15 mouse cellular contexts compared by ENCODE assay signal in the genomic region with DNA sequence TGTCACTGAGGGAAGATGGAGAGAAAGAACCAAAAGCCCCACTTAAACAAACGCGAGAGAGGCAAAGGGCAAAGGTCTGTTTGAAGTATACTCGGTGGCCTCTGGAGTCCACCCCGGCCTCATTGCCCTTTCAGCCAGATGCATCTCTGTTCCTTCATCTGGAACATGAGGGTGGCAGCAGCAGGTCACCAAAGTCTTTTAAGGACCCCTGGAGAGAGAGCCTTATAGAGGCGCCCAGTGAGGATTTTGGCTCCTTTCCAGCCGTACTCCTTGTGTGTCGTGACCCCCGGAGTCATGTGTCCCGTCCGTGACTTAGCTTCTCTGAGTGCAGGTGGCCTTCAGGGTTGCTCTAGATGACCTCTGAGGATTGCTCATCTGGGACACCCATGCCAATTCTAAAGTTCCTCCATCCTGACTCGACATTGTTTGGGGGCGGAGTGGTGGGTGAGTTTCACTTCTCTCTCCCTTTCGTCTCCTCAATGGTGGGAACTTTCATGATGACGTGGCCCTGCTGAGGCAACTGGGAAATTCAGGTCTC. TPM values are rescaled to one million over a fixed set of nuclear protein-coding genes. Genes with fewer than 3 reads are reported as not detected.
DNase-seq lines count a peak whose midpoint lies in the region; ATAC-seq and TF ChIP-seq lines count a peak whose summit lies in the region.
"Had no signal": no experiment of that assay in that cellular context is flagged by ENCODE, and none has a peak within 500 bp of the region (broad histone marks: within the 10 kb centered on the region; RNA-seq: fewer than 3 reads in every experiment).

No protein-coding gene starts in this region.

- H3K4me1 ChIP-seq in kidney, postnatal 0 days (replicated peaks; ENCODE audit: insufficient read depth, low read length), result no peaks in the 10 kb centered on the region
- H3K4me1 ChIP-seq: midbrain, embryonic 12.5 days; neural tube, embryonic 13.5 days had no signal

- DNase-seq in heart, adult 18-20 months, result peak; percentile 22 to 59
- DNase-seq in heart, postnatal 25 days (ENCODE audit: low spot score), result no peak
- peak; percentile 41 to 49 for DNase-seq in spleen, postnatal 36 days (ENCODE audit: low spot score in 2 of 2)
- DNase-seq in spleen, postnatal 14 days (ENCODE audit: low spot score in 2 of 2), result no peak
- DNase-seq in kidney, postnatal 0 days (ENCODE audit: low spot score), result no peak
- no peak for DNase-seq in gastrocnemius, adult 2 months
- DNase-seq in left cerebral cortex, postnatal 14 days (ENCODE audit: low spot score in 2 of 2), result no peak
- DNase-seq: cerebellum, adult 11-12 months; gastrocnemius, postnatal 36 days; retina, postnatal 1 day; thymus, postnatal 14 days had no signal

- intact Hi-C loops in heart, postnatal 25 days (cut with DNase I), result no loop called here
- intact Hi-C loops in gastrocnemius, adult 2 months (cut with DNase I), result loop anchor here (5.0 kb wide), 1 partner anchor 103 kb away; no protein-coding TSS in a partner anchor
- intact Hi-C loops in left cerebral cortex, postnatal 14 days (cut with DNase I), result no loop called here

- no peaks in the 10 kb centered on the region for H3K36me3 ChIP-seq in kidney, postnatal 0 days (ENCODE audit: insufficient read depth, low read length)
- H3K36me3 ChIP-seq: midbrain, embryonic 12.5 days; neural tube, embryonic 13.5 days had no signal

- H3K9ac ChIP-seq in kidney, postnatal 0 days (ENCODE audit: low read depth, low read length), result no peak overlapping the region
- H3K9ac ChIP-seq: midbrain, embryonic 12.5 days; neural tube, embryonic 13.5 days had no signal

- no peaks in the 10 kb centered on the region for H3K27me3 ChIP-seq in kidney, postnatal 0 days (ENCODE audit: insufficient read depth, low read length)
- H3K27me3 ChIP-seq: midbrain, embryonic 12.5 days; neural tube, embryonic 13.5 days had no signal

- ATAC-seq in kidney, postnatal 0 days (replicated peaks; ENCODE audit: low FRiP score, low read depth), result peak; percentile 67
- no peak for ATAC-seq in cerebellum, adult (ENCODE audit: insufficient number of reproducible peaks, low FRiP score, low TSS enrichment)

- H3K4me2 ChIP-seq in kidney, postnatal 0 days (ENCODE audit: low read length), result no peak overlapping the region
- H3K4me2 ChIP-seq: midbrain, embryonic 12.5 days; neural tube, embryonic 13.5 days had no signal

- no peaks in the 10 kb centered on the region for H3K9me3 ChIP-seq in kidney, postnatal 0 days (replicated peaks; ENCODE audit: low read length)
- H3K9me3 ChIP-seq: midbrain, embryonic 12.5 days; neural tube, embryonic 13.5 days had no signal

- peak overlapping the region; percentile 55; the same call in 1 of the 2 replicates for H3K27ac ChIP-seq in kidney, postnatal 0 days
- no peak overlapping the region for H3K27ac ChIP-seq in gastrocnemius, adult 2 months
- H3K27ac ChIP-seq: midbrain, embryonic 12.5 days; neural tube, embryonic 13.5 days had no signal

- 39% methylated on average over 14 of the region's 14 CpGs for WGBS in kidney, postnatal 0 days

- no peak for TF ChIP-seq CTCF in kidney, postnatal 0 days (IDR thresholded peaks at IDR 0.05; ENCODE audit: low read depth)
- TF ChIP-seq CTCF in gastrocnemius, adult 2 months (IDR thresholded peaks at IDR 0.05), result no peak

- no peak overlapping the region for H3K4me3 ChIP-seq in kidney, postnatal 0 days (replicated peaks; ENCODE audit: low read depth, low read length)
- H3K4me3 ChIP-seq in gastrocnemius, adult 2 months, result no peak overlapping the region
- H3K4me3 ChIP-seq: midbrain, embryonic 12.5 days; neural tube, embryonic 13.5 days had no signal

RNA-seq across cellular contexts. Expression of a gene that starts 15.8 kb away (rescaled TPM):
- under 1 TPM in 1 of 2 experiments, not detected in 1; 0.21 TPM for total RNA-seq in heart, adult 18-20 months (2021)
- not detected for total RNA-seq in heart, postnatal 25 days (2021)
- polyA plus RNA-seq in kidney, postnatal 0 days (2015; fragmentation: Nextera tagmentation; extraction: Ambion mirVana), result 88.8 and 92.6 TPM in 2 replicates
- not detected for total RNA-seq in gastrocnemius, adult 2 months (2021)
- under 1 TPM in 1 of 2 experiments, not detected in 1; 0.22 TPM for total RNA-seq in left cerebral cortex, postnatal 14 days (2021)
- total RNA-seq: gastrocnemius, postnatal 36 days had no signal
- polyA plus RNA-seq: C2C12; midbrain, embryonic 12.5 days had no signal

Comparison
In these comparisons a context has a peak if more than half of its experiments do, and no peak if none do; other contexts are left out.
1. DNase-seq: peak in heart, adult 18-20 months (2 of 2) and spleen, postnatal 36 days (2 of 2); none in heart, postnatal 25 days (single experiment), spleen, postnatal 14 days (0 of 2), kidney, postnatal 0 days (single experiment), gastrocnemius, adult 2 months (single experiment) and left cerebral cortex, postnatal 14 days (0 of 2).